Mouse (Mus musculus) lung, embryonic 16.5 days (tissue): ENCODE data around the gene Sim2. TPM values are rescaled to one million over a fixed set of nuclear protein-coding genes. Genes with fewer than 3 reads are reported as not detected.

Experiments used
- ATAC-seq: fragments of 200-750 bp; cut with Nextera tagmentation; 2 replicates; pipeline ENCODE4 v1.8.0; 2017; ENCODE audit warnings: low read depth, mild to moderate bottlenecking, moderate library complexity
- H3K27ac ChIP-seq: fragments of 300-500 bp; sonication (generic); 2 replicates; pipeline ENCODE4 v1.5.1; 2014; ENCODE audit warnings: mild to moderate bottlenecking, control low read depth, low read length
- H3K27me3 ChIP-seq: fragments of 300-500 bp; sonication (generic); 2 replicates; pipeline ENCODE4 v1.6.1; 2014; ENCODE audit warnings: low read depth, low read length, mixed read lengths; ENCODE audit not compliant: control insufficient read depth, insufficient read depth
- H3K36me3 ChIP-seq: fragments of 300-500 bp; sonication (generic); 2 replicates; pipeline ENCODE4 v1.6.1; 2014; ENCODE audit warnings: low read length; ENCODE audit not compliant: control insufficient read depth, insufficient read depth
- H3K4me1 ChIP-seq: fragments of 300-500 bp; sonication (generic); replicated peaks from 2 replicates; pipeline ENCODE4 v1.6.1; 2014; ENCODE audit warnings: low read length, mixed read lengths; ENCODE audit not compliant: control insufficient read depth, insufficient read depth
- H3K4me2 ChIP-seq: fragments of 300-500 bp; sonication (generic); 2 replicates; pipeline ENCODE4 v1.6.1; 2014; ENCODE audit warnings: low read depth, low read length, control low read depth
- H3K4me3 ChIP-seq: fragments of 300-500 bp; sonication (generic); 2 replicates; pipeline ENCODE4 v1.5.1; 2014; ENCODE audit warnings: mild to moderate bottlenecking, low read length, control low read depth
- H3K9ac ChIP-seq: fragments of 300-500 bp; sonication (generic); 2 replicates; pipeline ENCODE4 v1.6.1; 2014; ENCODE audit warnings: low read length, control low read depth
- H3K9me3 ChIP-seq: fragments of 300-500 bp; sonication (generic); 2 replicates; pipeline ENCODE4 v1.6.1; 2016; ENCODE audit warnings: low read length; ENCODE audit not compliant: control insufficient read depth
- WGBS: fragments of 180-500 bp; shearing (Covaris S2); extraction: QIAGEN DNeasy Blood & Tissue Kit; methylation state at CpG from one replicate; pipeline ENCODE4 v1.1.7; 2014; 5-methylcytosine and 5-hydroxymethylcytosine counted together
- polyA plus RNA-seq: library from polyadenylated mRNA; unstranded; fragments of >200 nt; fragmentation: Nextera tagmentation; extraction: Ambion mirVana; gene quantifications from 2 replicates; pipeline ENCODE4 v1.2.1, GENCODE M21; 2015

The Sim2 gene
- polyA plus RNA-seq, 1 experiment from 2014 or later: 0.13 TPM

DNA sequence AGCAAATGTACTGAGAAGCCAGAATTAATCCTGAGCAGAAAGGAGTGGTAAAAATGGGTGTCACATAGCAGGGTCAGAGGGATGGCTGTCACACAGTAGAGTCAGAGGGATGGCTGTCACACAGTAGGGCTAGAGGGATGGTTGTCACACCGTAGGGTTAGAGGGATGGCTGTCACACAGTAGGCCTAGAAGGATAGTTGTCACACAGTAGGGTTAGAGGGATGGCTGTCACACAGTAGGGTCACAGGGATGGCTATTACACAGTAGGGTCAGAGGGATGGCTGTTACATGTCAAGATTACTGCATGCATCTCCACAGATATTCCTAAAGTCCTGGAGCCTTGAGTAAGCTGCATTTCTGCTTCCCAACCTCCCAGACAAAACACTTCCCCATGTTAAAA lies 33.7 kb downstream of the Sim2 start:
- ATAC-seq: no peak
- 85% methylated on average over 1 of the region's 1 CpGs for WGBS

DNA sequence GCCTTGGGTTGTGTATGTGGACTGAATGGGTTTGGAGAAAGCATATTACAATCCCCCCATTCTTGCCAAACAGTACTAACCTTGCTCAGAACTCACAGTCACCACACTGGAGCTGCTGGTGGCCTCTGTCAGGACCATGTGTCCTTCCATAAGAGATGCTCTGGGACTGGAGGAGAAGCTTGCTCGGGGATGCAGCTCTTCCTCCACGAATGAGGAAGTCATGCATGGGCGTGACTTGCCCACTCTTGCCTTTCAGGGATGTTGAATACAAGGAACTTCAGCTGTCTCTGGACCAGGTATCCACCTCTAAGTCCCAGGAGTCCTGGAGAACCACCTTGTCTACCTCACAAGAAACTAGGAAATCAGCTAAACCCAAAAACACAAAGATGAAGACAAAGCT lies 37.6 kb downstream of the Sim2 start:
- Histone ChIP-seq H3K9me3 (no peaks in the 10 kb centered on the region), H3K9ac (no peak overlapping the region), H3K36me3 (no peaks in the 10 kb centered on the region), H3K27ac (no peak overlapping the region), H3K4me1 (peaks cover 11% of the 10 kb centered on the region), H3K4me2 (no peak overlapping the region), H3K27me3 (peaks cover 39% of the 10 kb centered on the region), H3K4me3 (no peak overlapping the region)
- WGBS: 81% methylated on average over 3 of the region's 3 CpGs
- ATAC-seq: no peak

More for the DNA sequence above, 33.7 kb downstream of the Sim2 start:
- no peak overlapping the region for H3K4me2 ChIP-seq
- no peak overlapping the region for H3K27ac ChIP-seq
- H3K9ac ChIP-seq: no peak overlapping the region
- peaks cover 4% of the 10 kb centered on the region for H3K27me3 ChIP-seq
- H3K36me3 ChIP-seq: no peaks in the 10 kb centered on the region
- no peak overlapping the region for H3K4me3 ChIP-seq
- no peaks in the 10 kb centered on the region for H3K9me3 ChIP-seq
- H3K4me1 ChIP-seq: peaks cover 6% of the 10 kb centered on the region

GRCm38 (mm10) chr16:94123247-94123646 lies 38.5 kb downstream of the Sim2 start:
- Histone ChIP-seq H3K4me1 (peaks cover 10% of the 10 kb centered on the region), H3K27me3 (peaks cover 39% of the 10 kb centered on the region), H3K9ac (no peak overlapping the region), H3K36me3 (no peaks in the 10 kb centered on the region), H3K4me2 (no peak overlapping the region), H3K9me3 (no peaks in the 10 kb centered on the region), H3K27ac (no peak overlapping the region), H3K4me3 (no peak overlapping the region)
- WGBS: 58% methylated on average over 11 of the region's 11 CpGs
- no peak for ATAC-seq

DNA sequence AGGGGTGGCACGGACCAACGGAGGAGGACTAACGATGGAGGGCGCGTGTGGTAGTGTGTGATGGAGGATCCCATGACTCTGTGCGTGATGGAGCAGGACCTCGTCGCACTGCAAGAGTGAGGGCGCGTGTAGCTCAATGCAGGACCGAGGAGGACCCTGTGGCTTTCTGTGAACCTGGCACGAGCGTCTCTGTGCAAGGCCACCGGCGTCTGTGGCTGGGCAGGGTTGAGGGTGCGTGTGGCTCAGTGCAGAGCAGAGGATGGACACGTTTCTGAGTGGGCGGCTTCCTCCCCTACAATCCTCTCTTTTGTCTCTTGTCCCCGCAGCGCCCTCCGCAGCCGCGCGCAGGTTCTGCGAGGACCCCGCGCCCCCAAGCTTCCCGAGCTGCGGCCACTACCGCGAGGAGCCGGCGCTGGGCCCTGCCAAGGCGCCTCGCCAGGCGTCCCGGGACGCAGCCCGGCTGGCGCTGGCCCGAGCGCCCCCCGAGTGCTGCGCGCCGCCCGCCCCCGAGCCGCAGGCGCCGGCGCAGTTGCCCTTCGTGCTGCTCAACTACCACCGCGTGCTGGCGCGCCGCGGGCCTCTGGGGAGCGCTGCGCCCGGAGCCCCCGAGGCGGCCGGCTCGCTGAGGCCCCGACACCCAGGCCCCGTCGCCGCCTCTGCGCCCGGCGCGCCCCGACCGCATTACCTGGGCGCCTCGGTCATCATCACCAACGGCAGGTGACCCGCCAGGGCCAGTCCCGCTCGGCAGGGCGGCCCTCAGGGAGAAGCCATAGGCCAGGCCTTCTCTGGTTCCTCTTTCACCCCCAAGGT lies 40.6 kb downstream of the Sim2 start:
- Histone ChIP-seq H3K36me3 (no peaks in the 10 kb centered on the region), H3K27me3 (peaks cover 39% of the 10 kb centered on the region), H3K27ac (no peak overlapping the region), H3K4me2 (peak overlapping the region; percentile 92), H3K9me3 (no peaks in the 10 kb centered on the region), H3K4me1 (peaks cover 13% of the 10 kb centered on the region), H3K9ac (peak overlapping the region; percentile 46), H3K4me3 (peak overlapping the region; percentile 53)
- ATAC-seq: peak; percentile 72
- WGBS: 1% methylated on average over 79 of the region's 83 CpGs

DNA sequence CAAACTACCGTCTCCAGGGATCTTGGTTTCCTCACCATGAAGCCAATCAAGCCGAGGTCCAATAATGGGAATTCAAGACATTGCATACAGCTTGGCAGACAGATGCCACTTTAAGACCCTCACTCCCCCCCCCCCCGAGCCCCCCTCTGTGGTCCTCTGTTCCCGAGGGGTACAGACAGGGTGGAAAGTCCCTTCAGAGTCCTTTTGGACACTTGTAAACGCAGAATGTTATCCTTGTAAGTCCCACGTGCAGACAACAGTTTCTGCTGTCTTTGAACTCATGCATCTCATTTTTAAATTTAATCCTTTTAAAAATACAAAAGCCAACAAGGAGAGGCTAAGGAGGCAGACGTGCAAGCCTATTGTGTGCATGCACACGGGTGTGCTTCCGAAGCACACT lies 41.5 kb downstream of the Sim2 start:
- no peak overlapping the region for H3K9ac ChIP-seq
- no peaks in the 10 kb centered on the region for H3K9me3 ChIP-seq
- WGBS: 44% methylated on average over 9 of the region's 9 CpGs
- no peak overlapping the region; the same call in 1 of the 2 replicates for H3K4me2 ChIP-seq
- no peak overlapping the region for H3K4me3 ChIP-seq
- H3K4me1 ChIP-seq: peaks cover 13% of the 10 kb centered on the region
- peaks cover 39% of the 10 kb centered on the region for H3K27me3 ChIP-seq
- no peaks in the 10 kb centered on the region for H3K36me3 ChIP-seq
- no peak for ATAC-seq
- H3K27ac ChIP-seq: no peak overlapping the region

DNA sequence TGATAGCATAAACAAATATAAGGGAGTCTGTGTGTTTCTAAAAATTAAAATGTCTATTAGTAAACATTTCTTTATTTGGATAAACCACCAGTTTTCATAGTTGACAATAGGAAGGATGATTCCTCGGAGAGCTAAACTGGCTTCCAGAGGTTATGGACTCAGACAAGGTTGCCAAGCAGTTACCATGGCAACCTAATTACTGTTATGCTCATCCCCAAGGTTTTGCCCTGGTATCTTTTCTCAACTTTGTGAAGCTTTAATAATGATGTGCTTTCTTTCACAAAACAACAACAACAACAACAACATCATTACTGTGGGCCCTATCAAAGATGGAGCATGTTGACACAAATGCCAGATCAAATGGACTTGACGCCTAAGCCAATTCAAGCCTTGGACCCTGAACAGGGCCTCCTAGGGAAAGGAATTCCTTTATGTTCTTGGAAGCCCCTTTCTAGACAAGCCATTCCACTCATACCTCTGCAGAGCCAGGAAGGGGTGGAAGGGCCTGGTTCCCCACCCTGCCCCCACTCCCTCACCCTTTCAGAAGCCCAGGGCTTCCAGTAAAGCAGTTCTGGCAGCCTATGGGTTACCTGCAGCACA lies 43.6 kb downstream of the Sim2 start:
- peaks cover 36% of the 10 kb centered on the region for H3K27me3 ChIP-seq
- H3K9me3 ChIP-seq: no peaks in the 10 kb centered on the region
- no peak overlapping the region for H3K4me3 ChIP-seq
- H3K27ac ChIP-seq: no peak overlapping the region
- H3K36me3 ChIP-seq: no peaks in the 10 kb centered on the region
- 42% methylated on average over 2 of the region's 2 CpGs for WGBS
- ATAC-seq: no peak
- H3K9ac ChIP-seq: no peak overlapping the region
- H3K4me1 ChIP-seq: peaks cover 13% of the 10 kb centered on the region
- H3K4me2 ChIP-seq: no peak overlapping the region

- no peaks in the 10 kb centered on the region for H3K4me1 ChIP-seq
- H3K36me3 ChIP-seq: no peaks in the 10 kb centered on the region
- H3K9me3 ChIP-seq: no peaks in the 10 kb centered on the region
- no peak for ATAC-seq
- no peak overlapping the region for H3K9ac ChIP-seq
- no peaks in the 10 kb centered on the region for H3K27me3 ChIP-seq
- H3K27ac ChIP-seq: no peak overlapping the region
- H3K4me2 ChIP-seq: no peak overlapping the region
- H3K4me3 ChIP-seq: no peak overlapping the region
- WGBS: 65% methylated on average over 10 of the region's 10 CpGs
Observed at GRCm38 (mm10) chr16:94134218-94134617, 49.5 kb downstream of the Sim2 start.

DNA sequence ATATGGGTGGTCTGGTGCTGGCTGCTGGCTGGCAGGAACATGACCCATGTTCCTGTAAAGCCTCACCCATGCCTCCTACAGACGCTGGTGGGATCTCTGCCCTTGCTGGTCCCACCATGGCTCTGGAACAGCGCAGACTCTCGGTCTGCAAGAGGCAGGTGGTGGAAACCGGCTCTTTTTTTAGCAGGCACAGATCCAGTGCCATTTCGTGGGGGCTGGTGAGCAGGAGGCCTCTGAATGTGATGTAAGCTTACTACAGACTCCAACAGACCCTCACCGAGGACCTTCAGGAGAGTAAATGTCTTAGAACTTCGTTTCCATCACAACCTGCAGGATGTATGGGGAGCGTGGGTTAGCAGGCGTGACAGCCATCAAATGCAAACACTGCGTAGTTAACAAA lies 56.0 kb downstream of the Sim2 start:
- no peak overlapping the region for H3K9ac ChIP-seq
- no peak overlapping the region for H3K27ac ChIP-seq
- no peaks in the 10 kb centered on the region for H3K9me3 ChIP-seq
- WGBS: 66% methylated on average over 10 of the region's 10 CpGs
- H3K4me2 ChIP-seq: no peak overlapping the region
- ATAC-seq: no peak
- H3K4me3 ChIP-seq: no peak overlapping the region
- H3K27me3 ChIP-seq: no peaks in the 10 kb centered on the region
- H3K4me1 ChIP-seq: peaks cover 8% of the 10 kb centered on the region
- no peaks in the 10 kb centered on the region for H3K36me3 ChIP-seq

GRCm38 (mm10) chr16:94143325-94143724 lies 58.6 kb downstream of the Sim2 start:
- ATAC-seq: peak; percentile 62; the same call in 1 of the 2 replicates
- no peaks in the 10 kb centered on the region for H3K36me3 ChIP-seq

More at GRCm38 (mm10) chr16:94143325-94143724, 58.6 kb downstream of the Sim2 start:
- no peaks in the 10 kb centered on the region for H3K9me3 ChIP-seq
- no peaks in the 10 kb centered on the region for H3K27me3 ChIP-seq
- 6% methylated on average over 10 of the region's 10 CpGs for WGBS
- no peak overlapping the region for H3K4me3 ChIP-seq
- H3K27ac ChIP-seq: no peak overlapping the region
- no peak overlapping the region for H3K9ac ChIP-seq
- peaks cover 12% of the 10 kb centered on the region for H3K4me1 ChIP-seq
- peak overlapping the region; percentile 11; the same call in 1 of the 2 replicates for H3K4me2 ChIP-seq
